Mouse (Mus musculus) neural tube, embryonic 12.5 days (tissue): ENCODE data around the gene Gm10160. TPM values are rescaled to one million over a fixed set of nuclear protein-coding genes. Genes with fewer than 3 reads are reported as not detected.

Experiments used
- ATAC-seq: fragments of 200-750 bp; cut with Nextera tagmentation; 2 replicates; pipeline ENCODE4 v1.8.0; 2017; ENCODE audit warnings: low read depth, mild to moderate bottlenecking, moderate TSS enrichment, moderate library complexity; ENCODE audit not compliant: low FRiP score
- H3K27ac ChIP-seq: fragments of 300-500 bp; sonication (generic); 2 replicates; pipeline ENCODE4 v1.5.1; 2016
- H3K27me3 ChIP-seq: fragments of 300-500 bp; sonication (generic); replicated peaks from 2 replicates; pipeline ENCODE4 v1.6.1; 2016; ENCODE audit warnings: mild to moderate bottlenecking
- H3K36me3 ChIP-seq: fragments of 300-500 bp; sonication (generic); 2 replicates; pipeline ENCODE4 v1.6.1; 2016; ENCODE audit warnings: mild to moderate bottlenecking
- H3K4me1 ChIP-seq: fragments of 300-500 bp; sonication (generic); 2 replicates; pipeline ENCODE4 v1.6.1; 2016
- H3K4me2 ChIP-seq: fragments of 300-500 bp; sonication (generic); replicated peaks from 2 replicates; pipeline ENCODE4 v1.6.1; 2016; ENCODE audit warnings: mild to moderate bottlenecking
- H3K4me3 ChIP-seq: fragments of 300-500 bp; sonication (generic); 2 replicates; pipeline ENCODE4 v1.5.1; 2016
- H3K9ac ChIP-seq: fragments of 300-500 bp; sonication (generic); 2 replicates; pipeline ENCODE4 v1.6.1; 2016; ENCODE audit warnings: mild to moderate bottlenecking
- H3K9me3 ChIP-seq: fragments of 300-500 bp; sonication (generic); 2 replicates; pipeline ENCODE4 v1.6.1; 2016; ENCODE audit warnings: mild to moderate bottlenecking
- WGBS: fragments of 180-500 bp; shearing (Covaris S2); methylation state at CpG from one replicate; pipeline ENCODE4 v1.1.7; 2016; 5-methylcytosine and 5-hydroxymethylcytosine counted together
- polyA plus RNA-seq: library from polyadenylated mRNA; unstranded; fragments of >200 nt; fragmentation: Nextera tagmentation; extraction: Ambion mirVana; gene quantifications from 2 replicates; pipeline ENCODE4 v1.2.1, GENCODE M21; 2016

Gm10160 gene
- polyA plus RNA-seq, 1 experiment from 2014 or later, result not detected

GRCm38 (mm10) chr7:81854568-81855307 is 856 bp downstream of the Gm10160 start:
- no peak overlapping the region for H3K4me2 ChIP-seq
- no peaks in the 10 kb centered on the region for H3K9me3 ChIP-seq
- no peak overlapping the region for H3K4me3 ChIP-seq
- no peak overlapping the region for H3K27ac ChIP-seq
- WGBS, result 73% methylated on average over 8 of the region's 8 CpGs
- H3K9ac ChIP-seq, result no peak overlapping the region
- peaks cover 8% of the 10 kb centered on the region; the same call in 1 of the 2 replicates for H3K27me3 ChIP-seq
- peaks cover 22% of the 10 kb centered on the region; the same call in 1 of the 2 replicates for H3K4me1 ChIP-seq
- ATAC-seq, result no peak
- H3K36me3 ChIP-seq, result no peaks in the 10 kb centered on the region

- Histone ChIP-seq H3K9me3 (no peaks in the 10 kb centered on the region), H3K9ac (no peak overlapping the region), H3K36me3 (no peaks in the 10 kb centered on the region), H3K4me1 (peaks cover 5% of the 10 kb centered on the region; the same call in 1 of the 2 replicates), H3K27ac (no peak overlapping the region), H3K27me3 (no peaks in the 10 kb centered on the region), H3K4me2 (no peak overlapping the region), H3K4me3 (no peak overlapping the region)
- 92% methylated on average over 3 of the region's 3 CpGs for WGBS
- ATAC-seq, result no peak
Observed at GRCm38 (mm10) chr7:81851706-81852105, 3.9 kb downstream of the Gm10160 start.

- Histone ChIP-seq H3K4me1 (peaks cover 5% of the 10 kb centered on the region; the same call in 1 of the 2 replicates), H3K4me2 (no peak overlapping the region), H3K4me3 (no peak overlapping the region), H3K27me3 (no peaks in the 10 kb centered on the region), H3K36me3 (no peaks in the 10 kb centered on the region), H3K27ac (no peak overlapping the region), H3K9ac (no peak overlapping the region), H3K9me3 (no peaks in the 10 kb centered on the region)
- ATAC-seq, result no peak
- 91% methylated on average over 6 of the region's 6 CpGs for WGBS
Observed at GRCm38 (mm10) chr7:81850171-81850570, 5.4 kb downstream of the Gm10160 start.

- Histone ChIP-seq H3K4me3 (no peak overlapping the region), H3K4me1 (peaks cover 1% of the 10 kb centered on the region; the same call in 1 of the 2 replicates), H3K36me3 (no peaks in the 10 kb centered on the region), H3K27me3 (no peaks in the 10 kb centered on the region), H3K4me2 (no peak overlapping the region), H3K9ac (no peak overlapping the region), H3K27ac (no peak overlapping the region), H3K9me3 (no peaks in the 10 kb centered on the region)
- 89% methylated on average over 7 of the region's 7 CpGs for WGBS
- ATAC-seq, result no peak
Observed at GRCm38 (mm10) chr7:81849633-81850032, 6.0 kb downstream of the Gm10160 start.

- WGBS, result 90% methylated on average over 5 of the region's 5 CpGs
- no peak overlapping the region for H3K4me2 ChIP-seq
- ATAC-seq, result no peak
- H3K27me3 ChIP-seq, result no peaks in the 10 kb centered on the region
- H3K4me1 ChIP-seq, result no peaks in the 10 kb centered on the region
- no peak overlapping the region for H3K4me3 ChIP-seq
- no peak overlapping the region for H3K9ac ChIP-seq
- no peak overlapping the region for H3K27ac ChIP-seq
- no peaks in the 10 kb centered on the region for H3K36me3 ChIP-seq
- no peaks in the 10 kb centered on the region for H3K9me3 ChIP-seq
Observed at GRCm38 (mm10) chr7:81849214-81849613, 6.4 kb downstream of the Gm10160 start.

GRCm38 (mm10) chr7:81847777-81848176 is 7.8 kb downstream of the Gm10160 start:
- Histone ChIP-seq H3K9ac (no peak overlapping the region), H3K27me3 (no peaks in the 10 kb centered on the region), H3K4me2 (no peak overlapping the region), H3K4me1 (no peaks in the 10 kb centered on the region), H3K4me3 (no peak overlapping the region), H3K27ac (no peak overlapping the region), H3K36me3 (no peaks in the 10 kb centered on the region), H3K9me3 (no peaks in the 10 kb centered on the region)
- no peak for ATAC-seq
- 34% methylated on average over 4 of the region's 4 CpGs for WGBS

- Histone ChIP-seq H3K9me3 (no peaks in the 10 kb centered on the region), H3K4me3 (no peak overlapping the region), H3K27ac (no peak overlapping the region), H3K4me1 (no peaks in the 10 kb centered on the region), H3K4me2 (no peak overlapping the region), H3K27me3 (no peaks in the 10 kb centered on the region), H3K9ac (no peak overlapping the region), H3K36me3 (no peaks in the 10 kb centered on the region)
- WGBS, result 52% methylated on average over 8 of the region's 8 CpGs
- no peak for ATAC-seq
Observed at GRCm38 (mm10) chr7:81847010-81847409, 8.6 kb downstream of the Gm10160 start.

- no peak for ATAC-seq
- Histone ChIP-seq H3K9ac (no peak overlapping the region), H3K27ac (no peak overlapping the region), H3K9me3 (no peaks in the 10 kb centered on the region), H3K27me3 (no peaks in the 10 kb centered on the region), H3K4me3 (no peak overlapping the region), H3K36me3 (no peaks in the 10 kb centered on the region), H3K4me2 (no peak overlapping the region), H3K4me1 (no peaks in the 10 kb centered on the region)
- 84% methylated on average over 8 of the region's 8 CpGs for WGBS
Observed at GRCm38 (mm10) chr7:81846008-81846407, 9.6 kb downstream of the Gm10160 start.

GRCm38 (mm10) chr7:81845313-81845712 is 10.3 kb downstream of the Gm10160 start:
- Histone ChIP-seq H3K9ac (no peak overlapping the region), H3K9me3 (no peaks in the 10 kb centered on the region), H3K4me3 (no peak overlapping the region), H3K36me3 (no peaks in the 10 kb centered on the region), H3K4me1 (no peaks in the 10 kb centered on the region), H3K27me3 (no peaks in the 10 kb centered on the region), H3K27ac (no peak overlapping the region), H3K4me2 (no peak overlapping the region)
- WGBS, result 86% methylated on average over 3 of the region's 3 CpGs
- no peak for ATAC-seq

- no peak overlapping the region for H3K4me3 ChIP-seq
- no peaks in the 10 kb centered on the region for H3K36me3 ChIP-seq
- no peak overlapping the region for H3K9ac ChIP-seq
- no peaks in the 10 kb centered on the region for H3K9me3 ChIP-seq
- WGBS, result 85% methylated on average over 11 of the region's 11 CpGs
- no peak overlapping the region for H3K4me2 ChIP-seq
- H3K27me3 ChIP-seq, result no peaks in the 10 kb centered on the region
- no peak overlapping the region for H3K27ac ChIP-seq
- no peaks in the 10 kb centered on the region for H3K4me1 ChIP-seq
- ATAC-seq, result no peak
Observed at GRCm38 (mm10) chr7:81844801-81845200, 10.8 kb downstream of the Gm10160 start.

- Histone ChIP-seq H3K4me1 (no peaks in the 10 kb centered on the region), H3K9ac (no peak overlapping the region), H3K4me3 (no peak overlapping the region), H3K36me3 (no peaks in the 10 kb centered on the region), H3K27me3 (no peaks in the 10 kb centered on the region), H3K27ac (no peak overlapping the region), H3K9me3 (no peaks in the 10 kb centered on the region), H3K4me2 (no peak overlapping the region)
- ATAC-seq, result no peak
- WGBS, result 75% methylated on average over 8 of the region's 8 CpGs
Observed at GRCm38 (mm10) chr7:81843903-81844302, 11.7 kb downstream of the Gm10160 start.

- no peak overlapping the region for H3K4me3 ChIP-seq
- H3K27ac ChIP-seq, result no peak overlapping the region
- H3K36me3 ChIP-seq, result no peaks in the 10 kb centered on the region
- no peaks in the 10 kb centered on the region for H3K27me3 ChIP-seq
- no peak overlapping the region for H3K9ac ChIP-seq
- ATAC-seq, result no peak
- 61% methylated on average over 1 of the region's 1 CpGs for WGBS
- H3K4me1 ChIP-seq, result no peaks in the 10 kb centered on the region
- H3K4me2 ChIP-seq, result no peak overlapping the region
- H3K9me3 ChIP-seq, result no peaks in the 10 kb centered on the region
Observed at GRCm38 (mm10) chr7:81842998-81843397, 12.6 kb downstream of the Gm10160 start.

- H3K9ac ChIP-seq, result no peak overlapping the region
- no peaks in the 10 kb centered on the region for H3K36me3 ChIP-seq
- H3K9me3 ChIP-seq, result no peaks in the 10 kb centered on the region
- H3K27me3 ChIP-seq, result no peaks in the 10 kb centered on the region
- WGBS, result 91% methylated on average over 7 of the region's 7 CpGs
- ATAC-seq, result no peak
- H3K4me3 ChIP-seq, result no peak overlapping the region
- no peaks in the 10 kb centered on the region for H3K4me1 ChIP-seq
- H3K27ac ChIP-seq, result no peak overlapping the region
- no peak overlapping the region for H3K4me2 ChIP-seq
Observed at GRCm38 (mm10) chr7:81842141-81842540, 13.5 kb downstream of the Gm10160 start.
